In genomic region chr11:24613529-24613928, GRCm38 (mm10) we compare ENCODE assay signal across 17 mouse cellular contexts.
"Had no signal": no experiment of that assay in that cellular context is flagged by ENCODE, and none has a peak within 500 bp of the region (broad histone marks: within the 10 kb centered on the region; RNA-seq: fewer than 3 reads in every experiment).

No protein-coding gene starts in this region.

- H3K9ac ChIP-seq: limb, embryonic 12.5 days; liver, embryonic 13.5 days; liver, postnatal 0 days; lung, embryonic 15.5 days; midbrain, embryonic 12.5 days; neural tube, embryonic 13.5 days; stomach, embryonic 15.5 days had no signal

- H3K27me3 ChIP-seq: limb, embryonic 12.5 days; liver, embryonic 13.5 days; lung, embryonic 15.5 days; midbrain, embryonic 12.5 days; neural tube, embryonic 13.5 days; stomach, embryonic 15.5 days had no signal

- ATAC-seq: liver, postnatal 0 days; midbrain, embryonic 16.5 days had no signal

- H3K4me3 ChIP-seq: limb, embryonic 12.5 days; liver, embryonic 13.5 days; lung, embryonic 15.5 days; midbrain, embryonic 12.5 days; neural tube, embryonic 13.5 days; stomach, embryonic 15.5 days had no signal

- DNase-seq: kidney, postnatal 36 days; layer of hippocampus, adult 9-11 months; layer of hippocampus, postnatal 36 days; liver; liver, embryonic 13.5 days; liver, postnatal 0 days; retina, postnatal 1 day; right cerebral cortex, postnatal 4 days; thymus, adult 2 months; thymus, postnatal 25 days had no signal

- H3K4me1 ChIP-seq: liver, embryonic 13.5 days; lung, embryonic 15.5 days; midbrain, embryonic 12.5 days; stomach, embryonic 15.5 days had no signal

- H3K4me2 ChIP-seq: limb, embryonic 12.5 days; liver, embryonic 13.5 days; lung, embryonic 15.5 days; midbrain, embryonic 12.5 days; neural tube, embryonic 13.5 days; stomach, embryonic 15.5 days had no signal

- H3K27ac ChIP-seq: kidney, postnatal 0 days; limb, embryonic 12.5 days; liver, embryonic 13.5 days; lung, embryonic 15.5 days; midbrain, embryonic 12.5 days; neural tube, embryonic 13.5 days; stomach, embryonic 15.5 days had no signal

- H3K9me3 ChIP-seq: limb, embryonic 12.5 days; liver, embryonic 13.5 days; lung, embryonic 15.5 days; midbrain, embryonic 12.5 days; neural tube, embryonic 13.5 days; stomach, embryonic 15.5 days had no signal

- H3K36me3 ChIP-seq: limb, embryonic 12.5 days; liver, embryonic 13.5 days; lung, embryonic 15.5 days; midbrain, embryonic 12.5 days; neural tube, embryonic 13.5 days; stomach, embryonic 15.5 days had no signal
